Mouse (Mus musculus): ENCODE measurements around the gene Mansc4.
A peak's percentile ranks its signal among the peaks of the same experiment; 100 is the strongest.

Mansc4 gene

DNA sequence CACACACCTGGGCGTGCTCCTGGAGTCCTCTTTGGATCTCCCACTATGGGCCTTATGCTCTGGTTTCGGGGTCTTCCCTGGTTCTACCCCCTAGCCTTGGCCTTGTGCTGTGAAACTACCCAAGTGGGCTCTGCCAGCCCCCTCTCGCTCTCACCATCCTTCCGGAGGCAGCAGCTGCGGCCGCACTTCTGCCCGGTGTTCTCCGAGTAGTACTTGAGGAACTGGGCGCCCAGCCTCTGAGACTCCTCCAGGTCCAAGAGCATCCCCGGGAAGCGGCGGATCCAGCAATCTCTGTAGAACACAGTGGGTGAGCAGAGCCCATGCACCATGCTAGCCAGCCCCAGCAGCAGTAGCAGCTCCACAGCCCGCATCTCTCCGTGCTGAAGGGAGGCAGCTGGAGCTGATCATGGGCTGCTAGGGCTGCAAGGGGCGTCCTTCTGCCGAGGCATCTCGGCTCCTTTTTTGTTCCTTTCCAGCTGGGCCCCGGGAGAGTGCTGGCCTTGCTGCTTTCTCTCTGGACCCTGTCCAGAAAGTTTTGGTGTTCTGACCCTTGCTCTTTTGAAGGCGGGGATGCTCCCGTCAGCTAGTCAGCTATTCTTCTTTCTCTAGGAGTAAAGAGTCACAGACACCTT is at the start of gene Mansc4:
Gene Mansc4, minus strand, starts transcription at position 439 of the 632 bp plus-strand sequence.
- DNase-seq (ENCODE audit: low spot score in 2 of 2), result no peak

DNA sequence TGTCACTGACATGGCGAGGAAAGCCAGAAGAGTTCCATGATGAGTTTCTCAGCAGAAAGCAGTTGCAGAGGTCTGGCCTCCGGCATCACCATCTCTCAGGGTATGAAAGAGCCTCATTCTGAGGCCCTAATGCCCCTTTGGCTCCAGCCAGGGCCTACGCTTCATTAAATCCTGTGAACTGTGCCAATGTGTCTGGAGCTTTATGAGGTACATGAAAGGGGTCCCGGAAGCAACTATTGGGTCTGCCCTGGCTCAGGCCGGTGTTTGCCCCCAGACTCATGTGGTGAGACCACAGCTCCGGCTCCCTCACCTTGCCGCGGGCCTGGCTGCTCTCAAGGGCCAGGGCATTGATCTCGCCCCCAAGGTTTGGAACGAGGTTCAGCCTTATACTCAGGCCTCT is 40.4 kb upstream of the Mansc4 start:
- no peak for DNase-seq (ENCODE audit: low spot score in 2 of 2)

DNA sequence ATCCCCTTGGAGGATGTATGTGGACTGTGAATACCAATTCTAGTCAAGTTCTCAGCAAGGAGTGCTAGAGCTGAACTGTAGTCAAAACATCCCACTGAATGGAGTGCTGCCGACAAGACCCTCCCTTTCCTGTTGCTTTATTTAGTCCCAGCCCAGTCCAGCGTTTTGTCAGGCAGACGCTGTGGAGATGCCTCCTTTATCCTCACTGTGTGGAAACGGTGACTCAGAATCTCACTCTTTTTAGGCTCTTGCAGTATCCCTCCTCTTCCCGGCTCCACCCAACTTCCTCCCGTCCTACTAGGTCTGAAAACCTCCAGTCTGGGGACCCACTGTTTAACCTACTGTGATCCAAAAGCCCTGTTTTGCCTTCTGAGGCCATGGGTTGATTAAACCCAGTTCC is 34.5 kb upstream of the Mansc4 start:
- DNase-seq (ENCODE audit: low spot score in 2 of 2), result no peak

DNA sequence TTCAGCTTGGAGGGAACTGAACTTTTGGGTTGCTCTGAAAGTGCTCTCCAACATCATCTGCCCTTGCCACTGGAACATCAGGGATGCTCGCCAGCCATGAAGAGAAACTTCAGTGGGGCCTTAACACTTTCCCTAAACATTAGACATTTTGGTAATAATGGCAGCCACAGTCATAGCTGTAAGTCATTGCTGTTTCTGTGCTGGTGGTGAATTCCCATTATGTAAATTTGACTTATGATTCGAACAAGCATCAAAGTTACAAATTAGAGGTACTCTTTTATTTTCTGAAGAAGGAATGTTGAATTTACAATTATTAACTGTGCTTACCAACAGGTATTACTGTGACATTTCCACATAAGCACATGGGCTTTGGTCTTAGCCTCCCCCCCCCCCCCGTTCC is 31.4 kb upstream of the Mansc4 start:
- no peak for DNase-seq (ENCODE audit: low spot score in 2 of 2)

DNA sequence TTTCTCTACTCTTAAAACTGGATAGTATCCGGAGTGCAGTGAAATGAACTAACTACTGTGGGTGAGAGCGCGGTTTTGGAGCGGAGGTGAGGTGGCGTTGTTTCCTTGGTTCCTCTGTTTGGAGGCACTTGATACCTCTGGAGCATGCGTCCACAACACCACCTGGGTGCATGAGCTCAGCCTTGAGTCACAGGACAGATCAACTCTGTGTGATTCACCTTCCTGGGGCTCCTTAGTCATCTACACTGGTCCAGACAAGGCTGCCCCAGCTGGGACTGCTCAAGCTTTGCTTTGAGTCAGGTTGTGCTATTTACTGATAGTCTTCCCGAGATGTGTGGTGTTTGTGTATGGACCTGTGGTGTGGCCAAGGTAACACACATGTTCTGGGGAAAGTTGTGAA is 30.9 kb upstream of the Mansc4 start:
- DNase-seq (ENCODE audit: low spot score in 2 of 2), result no peak

DNA sequence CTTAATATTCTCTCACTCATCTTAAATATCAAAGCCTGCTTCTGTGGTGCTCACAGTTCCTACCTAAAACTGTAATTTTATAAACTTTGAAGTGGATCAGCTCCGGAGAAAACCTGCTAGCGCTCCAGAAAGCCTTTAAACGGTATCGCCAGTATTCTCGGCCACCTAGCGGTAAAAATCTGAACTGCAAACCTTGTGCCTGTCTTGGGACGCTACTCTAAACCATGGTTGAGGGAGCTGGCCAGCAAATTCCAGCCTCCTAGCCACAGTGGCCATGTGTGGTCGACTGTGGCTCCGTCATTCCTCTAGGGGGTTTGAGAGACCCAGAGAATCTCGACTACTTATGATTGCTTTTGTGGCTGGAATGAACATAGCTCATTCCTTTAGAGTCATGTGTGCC is 29.7 kb upstream of the Mansc4 start:
- DNase-seq (ENCODE audit: low spot score in 2 of 2), result peak; percentile 63 to 89

DNA sequence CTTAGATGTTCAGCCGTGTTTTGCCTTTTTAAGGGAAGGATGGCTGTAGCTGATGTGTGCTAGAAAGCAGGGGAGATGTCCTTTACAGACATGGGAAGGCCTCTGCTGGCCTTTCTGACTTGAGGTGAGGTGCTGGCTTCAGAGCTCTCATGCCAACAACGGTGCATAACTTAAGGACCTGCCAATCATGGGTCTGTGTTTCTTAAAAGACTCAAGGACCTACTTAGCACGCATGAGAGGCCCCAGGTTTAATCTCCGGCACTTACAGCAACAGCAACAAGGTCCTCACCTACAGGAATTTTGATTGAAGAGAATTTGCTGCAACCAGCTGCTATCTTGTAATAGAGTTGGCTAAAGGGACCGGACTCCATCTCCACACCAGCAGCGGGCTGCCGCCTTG is 22.5 kb upstream of the Mansc4 start:
- DNase-seq (ENCODE audit: low spot score in 2 of 2), result no peak

DNA sequence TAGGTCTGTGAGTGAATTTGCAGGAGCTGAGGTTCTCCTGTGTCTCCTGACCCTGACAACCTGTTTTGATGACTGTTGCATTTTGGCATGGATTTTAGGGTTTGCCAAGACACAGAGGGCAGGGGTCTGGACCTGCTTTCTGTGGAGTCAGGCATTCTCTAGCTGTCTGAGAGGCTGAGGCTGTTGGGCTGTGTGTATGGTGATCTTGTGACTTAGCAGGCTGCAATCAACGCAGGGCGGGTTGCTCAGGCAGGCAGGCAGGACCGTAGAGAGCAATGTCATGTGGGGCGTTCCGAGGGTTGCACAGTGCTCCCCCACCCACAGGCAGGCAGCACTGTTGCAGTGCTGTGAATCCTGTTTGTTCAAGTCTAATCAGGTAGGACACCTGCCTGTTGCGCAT is 19.9 kb upstream of the Mansc4 start:
- DNase-seq (ENCODE audit: low spot score in 2 of 2), result no peak

DNA sequence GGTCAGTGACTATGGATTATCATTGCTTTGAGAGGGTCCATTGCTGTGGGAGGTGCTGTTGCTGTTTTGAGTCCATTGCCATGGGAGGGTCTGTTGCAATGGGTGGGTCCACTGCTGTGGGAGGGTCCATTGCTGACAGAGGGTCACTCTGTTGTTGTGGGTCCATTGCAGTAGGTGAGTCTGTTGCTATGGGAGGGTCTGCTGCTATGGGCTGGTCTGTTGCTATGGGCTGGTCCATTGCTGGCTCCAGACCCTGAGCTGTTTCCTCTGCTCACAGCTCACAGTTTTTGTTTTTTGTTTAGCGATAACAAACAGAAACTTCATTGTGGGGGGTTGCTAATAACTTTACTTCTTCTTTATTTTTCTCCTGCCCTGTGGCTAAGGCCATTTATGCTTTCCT is 18.7 kb upstream of the Mansc4 start:
- no peak for DNase-seq (ENCODE audit: low spot score in 2 of 2)

DNA sequence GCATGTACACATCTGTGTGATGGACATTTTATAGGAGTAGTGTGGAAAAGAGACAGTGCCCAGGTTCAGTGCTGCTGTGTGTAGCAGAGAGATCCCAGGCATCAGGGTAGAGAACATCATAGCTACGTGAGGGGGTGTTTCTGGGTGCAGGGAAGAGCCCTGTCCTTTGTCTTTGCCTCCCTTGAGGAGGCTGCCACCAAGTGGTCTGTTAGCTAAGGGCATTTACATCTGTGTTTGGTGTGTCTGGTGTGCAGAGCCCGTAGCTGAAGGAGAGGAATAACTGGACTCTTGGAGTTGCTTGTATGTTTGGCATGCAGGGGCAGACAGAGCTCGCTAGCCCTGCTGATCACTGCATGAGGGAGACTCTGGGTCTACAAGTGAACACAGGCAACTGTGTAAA is 15.5 kb upstream of the Mansc4 start:
- no peak for DNase-seq (ENCODE audit: low spot score in 2 of 2)

DNA sequence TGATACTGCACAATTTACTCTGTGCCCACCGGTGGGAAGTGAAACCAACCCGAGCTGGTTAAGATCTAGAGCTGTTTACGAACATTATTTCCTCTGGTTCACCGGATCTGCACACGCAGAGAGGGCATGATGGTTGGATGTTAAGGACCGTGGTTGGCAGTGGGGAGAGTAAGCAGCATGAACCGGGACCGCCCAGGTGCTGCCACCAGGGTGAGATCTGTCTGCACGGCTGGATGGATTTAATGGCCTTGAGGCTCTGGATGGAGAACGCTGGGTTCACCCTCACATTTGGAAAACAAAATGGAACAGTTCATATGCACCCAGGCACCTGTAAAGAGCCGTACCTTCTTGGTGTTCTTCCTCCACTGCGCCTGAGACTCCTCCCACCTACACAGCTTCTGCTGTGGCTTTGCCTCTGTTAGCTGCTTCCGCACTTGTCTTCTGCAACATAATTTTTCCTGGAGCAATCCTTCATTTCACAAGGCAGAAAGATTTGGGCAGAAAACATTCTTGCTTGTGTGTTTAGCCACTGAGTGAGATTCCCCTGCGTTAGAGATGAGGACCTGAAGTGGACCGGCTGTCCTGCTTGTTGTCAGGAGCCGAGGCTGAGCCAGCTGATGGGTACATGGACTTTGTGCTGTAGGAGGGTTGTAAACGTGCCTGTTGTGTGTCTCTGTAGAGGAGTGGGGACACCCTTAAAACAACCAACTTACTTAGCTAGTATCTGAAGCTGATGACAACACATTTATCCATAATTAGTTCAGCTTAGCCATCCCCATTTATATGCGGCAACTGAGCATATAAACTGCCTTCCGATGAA is 12.8 kb upstream of the Mansc4 start:
- peak in 1 of 2 experiments; percentile 32 for DNase-seq (ENCODE audit: low spot score in 2 of 2)

DNA sequence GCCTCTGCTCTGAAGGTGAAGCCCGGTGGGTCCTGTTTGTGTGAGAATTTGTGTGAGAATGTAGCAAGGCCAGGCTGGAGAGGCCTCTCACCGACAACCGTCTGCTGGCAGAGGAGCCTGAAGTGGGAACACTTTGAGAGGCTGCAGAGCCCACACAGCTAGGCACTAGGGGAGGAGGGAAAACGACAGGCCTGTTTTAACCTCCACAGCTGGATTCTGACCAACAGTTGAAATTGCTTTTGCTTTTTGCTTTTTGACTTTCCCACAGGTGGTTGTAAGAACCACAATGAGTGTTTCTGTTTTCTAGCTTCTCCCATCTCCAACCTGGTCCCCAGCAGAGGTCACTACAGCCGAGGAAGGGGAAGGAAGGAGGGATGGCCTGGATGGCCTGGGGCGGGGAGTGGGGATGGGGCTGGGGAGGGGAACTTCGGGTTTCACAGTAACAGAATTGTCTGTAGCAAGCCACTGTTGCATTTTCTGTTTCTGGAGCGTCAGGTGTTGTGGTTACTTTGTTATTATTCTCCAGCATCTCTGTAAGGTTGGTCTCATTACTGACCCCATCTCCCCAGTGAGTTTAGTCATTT is 10.6 kb upstream of the Mansc4 start:
- no peak for DNase-seq (ENCODE audit: low spot score in 2 of 2)

DNA sequence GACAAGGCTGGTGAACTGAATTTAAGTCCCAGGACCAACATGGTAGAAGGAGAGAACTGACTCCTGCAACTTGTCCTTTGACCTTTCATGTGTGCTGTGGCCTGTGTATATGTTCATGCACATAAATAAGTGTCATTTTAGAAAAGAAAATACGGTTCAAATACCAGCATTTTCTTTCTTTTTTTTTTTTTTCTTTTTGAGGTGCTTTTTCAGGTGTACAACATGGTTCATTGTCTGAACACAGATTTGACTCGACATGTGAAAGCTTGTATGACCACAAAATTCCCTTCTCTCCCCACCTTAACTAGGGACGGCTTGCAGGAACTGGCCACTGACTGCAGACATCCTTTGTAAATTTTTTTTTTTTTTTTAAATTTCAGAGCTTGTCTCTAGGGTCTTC is 10.1 kb upstream of the Mansc4 start:
- no peak for DNase-seq (ENCODE audit: low spot score in 2 of 2)

DNA sequence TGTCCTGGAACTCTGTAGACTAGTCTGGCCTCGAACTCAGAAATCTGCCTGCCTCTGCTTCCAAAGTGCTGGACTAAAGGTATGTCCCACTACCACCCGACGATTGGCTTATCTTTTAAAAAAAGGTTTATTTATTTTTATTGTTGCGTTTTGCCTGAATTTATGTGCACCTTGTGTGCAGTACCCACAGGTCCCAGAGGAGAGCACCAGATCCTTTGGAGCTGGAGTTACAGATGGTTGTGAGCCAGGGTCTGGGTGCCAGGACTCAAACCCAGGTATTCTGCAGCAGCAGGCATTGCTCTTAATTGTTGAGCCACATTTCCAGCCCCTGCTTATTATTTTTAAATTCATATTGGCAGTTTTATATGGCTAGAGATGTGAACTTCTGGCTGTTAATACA is 9.3 kb upstream of the Mansc4 start:
- DNase-seq (ENCODE audit: low spot score in 2 of 2), result no peak

DNA sequence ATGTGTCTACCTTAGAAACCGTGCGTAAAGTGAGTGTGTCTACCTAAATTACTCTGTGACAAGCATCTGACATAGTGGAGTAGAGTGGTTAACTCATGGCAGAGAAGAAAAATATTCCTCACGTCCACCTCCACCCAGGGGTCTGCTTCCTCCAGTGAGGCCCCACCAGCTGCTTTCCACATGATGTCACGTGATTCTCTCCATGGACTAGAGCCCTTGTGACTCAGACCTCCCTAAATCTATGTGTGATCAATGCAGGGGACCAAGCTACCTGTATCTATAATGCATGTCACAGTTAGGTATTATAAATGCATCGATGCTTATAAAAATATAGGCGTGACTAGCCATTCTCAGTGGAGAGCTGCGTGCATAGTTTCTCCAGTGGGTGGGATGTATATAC is 7.9 kb upstream of the Mansc4 start:
- DNase-seq (ENCODE audit: low spot score in 2 of 2), result no peak

DNA sequence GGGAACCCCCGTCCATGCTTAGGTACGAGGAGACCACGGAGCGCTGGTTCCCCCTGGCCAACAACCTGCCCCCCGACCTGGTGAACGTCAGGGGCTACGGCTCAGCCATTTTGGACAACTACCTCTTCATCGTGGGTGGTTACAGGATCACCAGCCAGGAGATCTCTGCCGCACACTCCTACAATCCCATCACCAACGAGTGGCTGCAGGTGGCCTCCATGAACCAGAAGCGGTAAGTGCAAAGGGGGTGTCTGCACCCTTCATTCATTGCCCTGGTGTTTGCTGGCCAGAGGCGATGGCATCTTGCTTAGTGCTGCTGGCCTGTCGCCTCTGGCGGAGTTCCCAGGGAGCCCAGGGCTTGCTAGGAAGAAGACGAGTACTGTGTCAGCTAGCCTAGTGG is 5.3 kb upstream of the Mansc4 start:
- peak in 1 of 2 experiments; percentile 67 for DNase-seq (ENCODE audit: low spot score in 2 of 2)

DNA sequence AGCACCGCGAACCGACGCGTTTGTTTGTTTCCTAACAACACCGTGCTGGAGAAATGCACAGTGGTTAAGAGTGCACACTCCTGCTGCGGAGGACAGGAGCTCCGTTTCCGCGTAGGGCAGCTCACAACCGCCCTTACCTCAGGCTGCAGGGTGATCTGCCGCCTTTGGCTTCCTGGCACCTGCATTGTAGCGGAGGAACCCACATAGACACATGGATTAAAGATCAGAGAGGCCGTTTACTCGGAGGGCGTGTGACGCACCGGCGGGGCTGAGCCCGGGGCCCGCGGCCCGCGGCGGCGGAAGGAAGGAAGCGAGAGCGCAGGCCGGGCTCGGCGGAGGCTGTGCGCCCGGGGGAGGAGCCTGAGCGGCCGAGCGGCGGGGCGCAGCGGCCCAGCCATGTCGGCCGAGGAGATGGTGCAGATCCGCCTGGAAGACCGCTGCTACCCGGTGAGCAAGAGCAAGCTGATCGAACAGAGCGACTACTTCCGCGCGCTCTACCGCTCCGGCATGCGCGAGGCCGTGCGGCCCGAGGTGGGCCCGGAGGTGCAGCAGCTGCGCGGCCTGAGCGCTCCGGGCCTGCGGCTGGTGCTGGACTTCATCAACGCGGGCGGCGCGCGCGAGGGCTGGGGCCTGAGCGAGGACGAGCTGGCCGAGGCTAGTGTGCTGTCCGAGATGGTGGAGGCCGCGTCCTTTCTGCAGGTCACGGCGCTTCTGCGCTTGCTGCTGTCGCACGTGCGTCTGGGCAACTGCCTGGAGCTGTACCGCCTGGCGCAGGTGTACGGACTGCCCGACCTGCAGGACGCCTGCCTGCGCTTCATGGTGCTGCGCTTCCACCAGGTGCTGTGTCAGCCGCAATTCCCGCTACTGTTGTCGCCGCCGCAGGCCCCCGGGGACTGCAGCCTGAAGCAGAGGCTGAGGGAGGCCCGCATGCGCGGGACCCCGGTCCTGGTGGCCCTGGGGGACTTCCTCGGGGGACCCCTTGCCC is 4.6 kb upstream of the Mansc4 start, which contains the start of gene Klhl42:
Gene Klhl42, plus strand, starts transcription at position 244 of the 985 bp plus-strand sequence.
- peak; percentile 70 to 86 for DNase-seq (ENCODE audit: low spot score in 2 of 2)

DNA sequence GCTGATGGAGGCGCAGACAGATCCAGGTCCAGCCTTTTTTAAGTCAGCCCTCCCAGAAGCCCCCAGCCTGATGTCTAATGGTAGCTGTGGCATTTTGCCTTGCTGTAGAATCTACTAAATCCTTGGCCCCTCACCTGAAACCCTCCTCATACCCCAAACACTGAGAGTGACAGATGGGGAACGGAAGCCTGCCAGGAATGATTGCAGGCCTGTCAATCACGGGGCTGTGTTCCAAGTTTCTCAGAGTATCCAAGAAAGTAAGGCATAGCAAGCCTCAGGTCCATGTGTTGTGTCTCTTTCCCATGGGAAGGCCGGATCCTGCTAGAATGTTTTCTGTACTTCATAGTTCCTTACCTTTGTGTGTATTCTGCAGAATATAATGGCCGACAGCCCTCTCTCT is 3.4 kb upstream of the Mansc4 start:
- DNase-seq (ENCODE audit: low spot score in 2 of 2), result no peak

DNA sequence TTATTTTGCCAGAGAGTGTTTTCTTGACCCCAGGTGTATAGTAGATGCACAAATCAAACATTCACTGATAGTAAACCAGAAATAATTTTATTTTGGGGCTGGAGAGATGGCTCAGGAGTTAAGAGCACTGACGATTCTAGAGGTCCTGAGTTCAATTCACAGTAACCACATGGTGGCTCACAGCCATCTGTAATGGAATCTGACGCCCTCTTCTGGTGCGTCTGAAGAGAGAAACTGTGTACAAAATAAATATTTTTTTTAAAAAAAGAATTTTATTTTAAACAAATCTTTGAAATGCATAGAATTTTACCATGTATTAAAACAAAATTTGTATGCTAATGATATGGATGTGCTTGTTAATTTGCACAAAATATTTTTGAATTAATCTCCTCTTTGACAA is 1.7 kb upstream of the Mansc4 start:
- DNase-seq (ENCODE audit: low spot score in 2 of 2), result no peak

DNA sequence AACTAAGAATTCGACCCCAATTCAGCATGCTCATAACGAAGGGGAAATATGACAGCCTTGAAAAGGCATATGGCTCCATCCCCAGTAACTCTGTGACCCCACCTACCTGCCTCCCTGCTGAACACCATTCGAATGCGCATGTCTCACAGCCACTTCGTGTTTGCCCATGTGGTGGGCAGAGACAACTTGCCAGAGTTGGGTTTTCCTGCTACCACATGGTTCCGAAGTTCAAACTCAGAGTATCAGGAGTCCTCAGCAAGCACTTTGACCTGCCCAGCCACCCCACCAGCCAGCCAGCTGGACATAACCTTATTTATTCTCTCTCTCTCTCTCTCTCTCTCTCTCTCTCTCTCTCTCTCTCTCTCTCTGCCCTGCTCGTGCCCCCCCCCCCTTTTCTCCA is 904 bp upstream of the Mansc4 start:
- no peak for DNase-seq (ENCODE audit: low spot score in 2 of 2)

DNA sequence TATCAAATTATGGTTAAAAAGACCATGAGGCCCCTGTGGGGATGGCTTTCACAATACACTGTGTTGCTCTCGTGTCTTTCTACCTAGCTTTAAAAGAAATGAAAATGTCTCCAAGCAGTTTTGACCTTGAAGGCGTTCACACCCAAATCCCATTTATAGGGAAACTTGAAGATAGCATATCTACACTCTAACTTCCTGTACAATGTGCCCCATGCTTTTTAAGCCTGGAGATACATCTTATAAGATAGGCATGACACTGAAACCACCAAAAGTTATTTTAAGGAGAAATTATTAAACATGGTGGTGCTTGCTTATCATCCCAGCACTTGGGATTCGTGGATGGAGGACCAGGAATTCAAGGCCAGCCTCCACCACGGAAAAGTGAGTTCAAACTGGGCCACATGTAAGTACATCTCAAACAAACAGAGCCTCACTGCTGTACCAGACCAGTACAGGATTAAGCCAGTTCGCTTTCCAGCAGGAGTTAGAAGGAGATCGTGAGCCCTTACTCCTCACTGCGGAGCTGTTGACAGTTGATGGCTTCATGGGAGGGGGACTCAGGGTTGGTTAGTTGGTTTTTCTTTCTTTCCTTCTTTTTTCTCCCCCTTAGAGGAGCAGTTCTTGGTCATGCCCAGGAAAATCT is 1.3 kb downstream of the Mansc4 start:
- no peak for DNase-seq (ENCODE audit: low spot score in 2 of 2)
